Mouse (Mus musculus) small intestine, adult 2 months (tissue): ENCODE measurements around the gene Elavl4.

Experiments used
- CTCF ChIP-seq: fragments of 200-500 bp; IDR thresholded peaks from 2 replicates; pipeline ENCODE4 v1.5.1; 2012; ENCODE audit warnings: low read depth, mild to moderate bottlenecking, control low read depth, inconsistent platforms, low read length, moderate library complexity, mixed read lengths; ENCODE audit not compliant: insufficient replicate concordance, insufficient read length; ENCODE audit errors: extremely low read depth
- POLR2A ChIP-seq: fragments of 200-500 bp; IDR thresholded peaks from 2 replicates; pipeline ENCODE4 v1.6.1; 2012; ENCODE audit warnings: low read depth, mild to moderate bottlenecking, control low read depth, inconsistent platforms, low read length, moderate library complexity

DNA sequence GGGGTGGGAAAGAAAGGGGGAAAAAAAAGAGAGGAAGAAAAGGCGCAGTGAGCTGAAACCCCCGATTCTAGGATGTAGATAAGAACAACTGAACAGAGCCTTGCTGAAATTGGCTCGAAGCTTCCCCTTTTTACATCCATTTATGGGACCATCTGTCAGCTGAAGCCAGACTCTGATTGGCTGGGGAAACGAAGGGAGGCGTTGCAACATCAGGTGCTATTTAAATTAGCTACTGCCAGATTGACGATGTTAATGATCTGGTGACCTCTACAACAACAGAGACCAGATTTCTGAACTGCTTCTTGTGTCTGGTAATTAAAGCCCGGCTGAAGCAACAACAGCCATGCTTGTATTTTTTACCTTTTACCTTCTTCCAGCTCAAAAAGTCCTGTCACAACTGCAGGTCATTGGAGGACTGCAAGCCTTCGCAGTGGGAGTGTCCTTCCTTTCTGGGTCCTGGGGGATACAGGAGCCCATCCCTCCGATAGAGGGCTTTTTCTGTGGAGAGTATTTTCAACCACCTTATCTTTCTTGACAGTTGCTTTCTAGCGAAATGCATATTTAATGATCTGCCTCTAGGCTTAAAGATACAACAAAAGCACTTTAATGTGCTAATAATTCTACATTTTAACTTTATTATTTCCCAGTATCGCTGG, 64.2 kb downstream of the Elavl4 start:
- no peak for TF ChIP-seq CTCF
- no peak for TF ChIP-seq POLR2A
